Mouse (Mus musculus) limb, embryonic 11.5 days (tissue): Measurements from ENCODE around the gene Pou1f1. TPM values are rescaled to one million over a fixed set of nuclear protein-coding genes. Genes with fewer than 3 reads are reported as not detected.

Experiments
- ATAC-seq: fragments of 200-750 bp; cut with Nextera tagmentation; 2 replicates; pipeline ENCODE4 v1.8.0; 2017; ENCODE audit warnings: low read depth; ENCODE audit not compliant: insufficient number of reproducible peaks, low FRiP score, low TSS enrichment
- DNase-seq: peaks from one replicate; pipeline ENCODE4 v3.0.0-alpha.2; 2015; ENCODE audit warnings: low spot score
- H3K27ac ChIP-seq: fragments of 300-500 bp; sonication (generic); replicated peaks from 2 replicates; pipeline ENCODE4 v1.5.1; 2014; ENCODE audit warnings: low read depth, mild to moderate bottlenecking, low read length
- H3K27me3 ChIP-seq: fragments of 300-500 bp; sonication (generic); 2 replicates; pipeline ENCODE4 v1.6.1; 2014; ENCODE audit warnings: mild to moderate bottlenecking, low read length, mixed read lengths; ENCODE audit not compliant: control insufficient read depth, insufficient read depth
- H3K36me3 ChIP-seq: fragments of 300-500 bp; sonication (generic); 2 replicates; pipeline ENCODE4 v1.6.1; 2014; ENCODE audit warnings: mild to moderate bottlenecking, low read length, moderate library complexity, mixed read lengths; ENCODE audit not compliant: control insufficient read depth, insufficient read depth
- H3K4me1 ChIP-seq: fragments of 300-500 bp; sonication (generic); 2 replicates; pipeline ENCODE4 v1.6.1; 2014; ENCODE audit warnings: low read length, mixed read lengths; ENCODE audit not compliant: control insufficient read depth, insufficient read depth
- H3K4me2 ChIP-seq: fragments of 300-500 bp; sonication (generic); 2 replicates; pipeline ENCODE4 v1.6.1; 2014; ENCODE audit warnings: low read depth, mild to moderate bottlenecking, moderate library complexity; ENCODE audit not compliant: severe bottlenecking
- H3K4me3 ChIP-seq: fragments of 300-500 bp; sonication (generic); 2 replicates; pipeline ENCODE4 v1.5.1; 2014; ENCODE audit warnings: low read depth, low read length
- H3K9ac ChIP-seq: fragments of 300-500 bp; sonication (generic); 2 replicates; pipeline ENCODE4 v1.6.1; 2014; ENCODE audit warnings: mild to moderate bottlenecking, low read length
- H3K9me3 ChIP-seq: fragments of 300-500 bp; sonication (generic); 2 replicates; pipeline ENCODE4 v1.6.1; 2016; ENCODE audit warnings: low read length; ENCODE audit not compliant: control insufficient read depth
- WGBS: fragments of 180-500 bp; shearing (Covaris S2); extraction: QIAGEN DNeasy Blood & Tissue Kit; methylation state at CpG from one replicate; pipeline ENCODE4 v1.1.7; 2014; 5-methylcytosine and 5-hydroxymethylcytosine counted together
- polyA plus RNA-seq: library from polyadenylated mRNA; unstranded; fragments of >200 nt; fragmentation: Nextera tagmentation; extraction: Ambion mirVana; gene quantifications from 2 replicates; pipeline ENCODE4 v1.2.1, GENCODE M21; 2014

The Pou1f1 gene
- polyA plus RNA-seq, 1 experiment from 2014 or later = not detected

- Histone ChIP-seq H3K4me1 (no peaks in the 10 kb centered on the region), H3K4me2 (peak overlapping the region; percentile 75), H3K27me3 (no peaks in the 10 kb centered on the region), H3K4me3 (peak overlapping the region; percentile 89), H3K36me3 (no peaks in the 10 kb centered on the region), H3K9me3 (no peaks in the 10 kb centered on the region), H3K9ac (peak overlapping the region; percentile 89), H3K27ac (no peak overlapping the region)
- 21% methylated on average over 8 of the region's 8 CpGs for WGBS
- DNase-seq (peak; percentile 43), ATAC-seq (0 out of 2 replicates have a peak, but pooled peaks have one; percentile 29)
Measured at GRCm38 (mm10) chr16:65560996-65561962, 41.0 kb downstream of the Pou1f1 start.

GRCm38 (mm10) chr16:65561963-65562863, 41.9 kb downstream of the Pou1f1 start, which contains the start of gene Chmp2b:
TSS of gene Chmp2b (minus strand) at chr16:65562726.
- Histone ChIP-seq H3K27me3 (no peaks in the 10 kb centered on the region), H3K36me3 (no peaks in the 10 kb centered on the region), H3K4me3 (peak within 1 kb of the TSS; percentile 89), H3K9me3 (no peaks in the 10 kb centered on the region), H3K4me1 (no peaks in the 10 kb centered on the region), H3K27ac (no peak within 1 kb of the TSS), H3K9ac (peak within 1 kb of the TSS; percentile 89), H3K4me2 (peak within 1 kb of the TSS; percentile 75)
- DNase-seq (peak; percentile 86), ATAC-seq (peak; percentile 83)
- WGBS = 0% methylated on average over 68 of the region's 69 CpGs

- Histone ChIP-seq H3K4me1 (no peaks in the 10 kb centered on the region), H3K9me3 (no peaks in the 10 kb centered on the region), H3K27me3 (no peaks in the 10 kb centered on the region), H3K36me3 (no peaks in the 10 kb centered on the region), H3K27ac (no peak overlapping the region), H3K9ac (peak overlapping the region; percentile 89), H3K4me3 (peak overlapping the region; percentile 89), H3K4me2 (peak overlapping the region; percentile 75)
- WGBS = 0% methylated on average over 10 of the region's 10 CpGs
- ATAC-seq = peak; percentile 60
- no peak for DNase-seq
Measured at GRCm38 (mm10) chr16:65562864-65563206, 42.5 kb downstream of the Pou1f1 start.

- WGBS = 52% methylated on average over 8 of the region's 8 CpGs
- DNase-seq (no peak), ATAC-seq (no peak)
- Histone ChIP-seq H3K27ac (no peak overlapping the region), H3K4me1 (no peaks in the 10 kb centered on the region), H3K27me3 (no peaks in the 10 kb centered on the region), H3K4me3 (no peak overlapping the region), H3K4me2 (no peak overlapping the region), H3K9me3 (no peaks in the 10 kb centered on the region), H3K9ac (no peak overlapping the region), H3K36me3 (no peaks in the 10 kb centered on the region)
Measured at GRCm38 (mm10) chr16:65564306-65564705, 44.0 kb downstream of the Pou1f1 start.

- H3K27ac ChIP-seq = no peak overlapping the region
- no peak for ATAC-seq
- no peak for DNase-seq
- no peaks in the 10 kb centered on the region for H3K4me1 ChIP-seq
- H3K36me3 ChIP-seq = no peaks in the 10 kb centered on the region
- H3K9ac ChIP-seq = no peak overlapping the region
- 88% methylated on average over 1 of the region's 1 CpGs for WGBS
- H3K4me3 ChIP-seq = no peak overlapping the region
- no peak overlapping the region for H3K4me2 ChIP-seq
- H3K27me3 ChIP-seq = no peaks in the 10 kb centered on the region
- H3K9me3 ChIP-seq = no peaks in the 10 kb centered on the region
Measured at GRCm38 (mm10) chr16:65564951-65565350, 44.6 kb downstream of the Pou1f1 start.

GRCm38 (mm10) chr16:65568853-65569252, 48.5 kb downstream of the Pou1f1 start:
- H3K4me3 ChIP-seq = no peak overlapping the region
- no peaks in the 10 kb centered on the region for H3K9me3 ChIP-seq
- H3K4me1 ChIP-seq = no peaks in the 10 kb centered on the region
- ATAC-seq = no peak
- H3K27ac ChIP-seq = no peak overlapping the region
- H3K36me3 ChIP-seq = no peaks in the 10 kb centered on the region
- no peak overlapping the region for H3K4me2 ChIP-seq
- no peak for DNase-seq
- H3K9ac ChIP-seq = no peak overlapping the region
- WGBS = 79% methylated on average over 4 of the region's 4 CpGs
- H3K27me3 ChIP-seq = no peaks in the 10 kb centered on the region

GRCm38 (mm10) chr16:65577298-65578029, 57.2 kb downstream of the Pou1f1 start:
- Histone ChIP-seq H3K4me2 (no peak overlapping the region), H3K4me3 (no peak overlapping the region), H3K27me3 (no peaks in the 10 kb centered on the region), H3K9me3 (no peaks in the 10 kb centered on the region), H3K9ac (no peak overlapping the region), H3K27ac (no peak overlapping the region), H3K4me1 (no peaks in the 10 kb centered on the region), H3K36me3 (no peaks in the 10 kb centered on the region)
- no peak for DNase-seq
- no peak for ATAC-seq
- WGBS = 62% methylated on average over 6 of the region's 6 CpGs
